Mouse (Mus musculus): ENCODE measurements around the gene Ugt1a9.
"Not testable (repeated sequence)": the region's sequence is repeated elsewhere in the genome, so short reads cannot be mapped to it uniquely, and the experiment has no call there.

- not testable (repeated sequence) for TF ChIP-seq CTCF (IDR thresholded peaks at IDR 0.05; ENCODE audit: low read depth); EP300 (optimal IDR thresholded peaks at IDR 0.05)
These were observed 42.2 kb downstream of the Ugt1a9 start for GRCm38 (mm10) chr1:88112769-88113168.

All from stomach, postnatal 0 days (tissue).